Mouse (Mus musculus): ENCODE results near the gene Gria3. TPM values are rescaled to one million over a fixed set of nuclear protein-coding genes. Genes with fewer than 3 reads are reported as not detected.

The Gria3 gene
- total RNA-seq (2023): 10 to 100 TPM; 24.7 to 27.6 TPM

GRCm38 (mm10) chrX:41400058-41400904 lies at the start of gene Gria3:
TSS of gene Gria3 (plus strand) at chrX:41400854.

Measured in neutrophil, adult 59 days (primary cell).